Mouse (Mus musculus) midbrain, embryonic 16.5 days (tissue): ENCODE results near the gene Creb3l2. TPM values are rescaled to one million over a fixed set of nuclear protein-coding genes. Genes with fewer than 3 reads are reported as not detected.

Experiments used
- ATAC-seq: fragments of 200-750 bp; cut with Nextera tagmentation; 2 replicates; pipeline ENCODE4 v1.8.0; 2017; ENCODE audit warnings: moderate TSS enrichment
- H3K27ac ChIP-seq: fragments of 300-500 bp; sonication (generic); 2 replicates; pipeline ENCODE4 v1.5.1; 2014; ENCODE audit warnings: mild to moderate bottlenecking, low read length, mixed read lengths
- H3K27me3 ChIP-seq: fragments of 300-500 bp; sonication (generic); 2 replicates; pipeline ENCODE4 v1.6.1; 2014; ENCODE audit warnings: low read depth, low read length, mixed read lengths; ENCODE audit not compliant: control insufficient read depth, insufficient read depth
- H3K36me3 ChIP-seq: fragments of 300-500 bp; sonication (generic); 2 replicates; pipeline ENCODE4 v1.6.1; 2014; ENCODE audit warnings: mild to moderate bottlenecking, low read length, moderate library complexity, mixed read lengths; ENCODE audit not compliant: control insufficient read depth, insufficient read depth
- H3K4me1 ChIP-seq: fragments of 300-500 bp; sonication (generic); 2 replicates; pipeline ENCODE4 v1.6.1; 2014; ENCODE audit warnings: mild to moderate bottlenecking, low read length, mixed read lengths; ENCODE audit not compliant: control insufficient read depth, insufficient read depth
- H3K4me2 ChIP-seq: fragments of 300-500 bp; sonication (generic); 2 replicates; pipeline ENCODE4 v1.6.1; 2014; ENCODE audit warnings: mild to moderate bottlenecking, low read length, mixed read lengths
- H3K4me3 ChIP-seq: fragments of 300-500 bp; sonication (generic); 2 replicates; pipeline ENCODE4 v1.5.1; 2014; ENCODE audit warnings: low read depth, mild to moderate bottlenecking, low read length, moderate library complexity, mixed read lengths
- H3K9ac ChIP-seq: fragments of 300-500 bp; sonication (generic); 2 replicates; pipeline ENCODE4 v1.6.1; 2014; ENCODE audit warnings: low read depth, low read length, mixed read lengths
- H3K9me3 ChIP-seq: fragments of 300-500 bp; sonication (generic); replicated peaks from 2 replicates; pipeline ENCODE4 v1.6.1; 2014; ENCODE audit warnings: mild to moderate bottlenecking, low read length, mixed read lengths; ENCODE audit not compliant: control insufficient read depth, poor library complexity, severe bottlenecking
- WGBS: fragments of 180-500 bp; shearing (Covaris S2); extraction: QIAGEN DNeasy Blood & Tissue Kit; methylation state at CpG from one replicate; pipeline ENCODE4 v1.1.7; 2014; 5-methylcytosine and 5-hydroxymethylcytosine counted together
- polyA plus RNA-seq: library from polyadenylated mRNA; unstranded; fragments of >200 nt; fragmentation: Nextera tagmentation; extraction: Ambion mirVana; gene quantifications from 2 replicates; pipeline ENCODE4 v1.2.1, GENCODE M21; 2015

Gene Creb3l2
- polyA plus RNA-seq, 1 experiment from 2014 or later = 2.3 TPM

DNA sequence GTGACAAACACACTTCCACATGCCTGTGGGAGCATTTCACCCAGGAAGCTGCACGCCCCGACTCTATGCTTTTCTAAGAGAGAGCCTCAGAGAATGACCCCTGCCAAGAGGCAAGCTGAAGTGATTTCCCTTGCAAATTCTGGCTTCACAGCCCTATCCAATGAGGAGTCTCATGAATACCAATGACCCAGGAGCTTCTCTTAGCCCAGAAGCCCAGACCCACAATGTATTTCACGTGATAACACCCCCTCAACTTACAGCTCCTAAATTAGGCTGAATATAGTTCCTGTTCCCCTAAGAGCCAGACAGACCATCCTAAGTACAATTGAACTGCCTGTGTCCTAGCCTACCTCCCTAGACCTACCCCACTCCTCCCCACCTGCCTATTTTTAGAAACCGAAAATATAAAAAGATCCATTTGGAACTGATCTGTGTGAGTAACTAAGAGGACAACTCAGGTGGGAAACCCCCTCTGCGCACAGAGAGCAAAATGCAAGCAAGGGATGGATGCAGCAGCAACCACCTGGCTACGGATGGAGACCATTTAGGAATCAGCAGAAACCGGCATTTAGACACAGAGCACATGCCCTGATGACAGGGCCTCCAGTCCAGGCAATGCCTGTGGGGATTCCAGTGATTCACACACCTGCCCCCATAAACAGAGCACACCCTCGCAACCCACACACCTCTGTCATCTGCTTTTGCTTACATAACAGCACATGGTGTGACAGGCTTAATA is 144.0 kb downstream of the Creb3l2 start:
- H3K36me3 ChIP-seq = no peaks in the 10 kb centered on the region
- H3K4me3 ChIP-seq = peak overlapping the region; percentile 88
- peak overlapping the region; percentile 31 for H3K9ac ChIP-seq
- H3K27me3 ChIP-seq = no peaks in the 10 kb centered on the region
- H3K9me3 ChIP-seq = no peaks in the 10 kb centered on the region
- peak overlapping the region; percentile 84 for H3K4me2 ChIP-seq
- peaks cover 41% of the 10 kb centered on the region for H3K4me1 ChIP-seq
- ATAC-seq = no peak
- H3K27ac ChIP-seq = no peak overlapping the region
- WGBS = 41% methylated on average over 8 of the region's 8 CpGs

DNA sequence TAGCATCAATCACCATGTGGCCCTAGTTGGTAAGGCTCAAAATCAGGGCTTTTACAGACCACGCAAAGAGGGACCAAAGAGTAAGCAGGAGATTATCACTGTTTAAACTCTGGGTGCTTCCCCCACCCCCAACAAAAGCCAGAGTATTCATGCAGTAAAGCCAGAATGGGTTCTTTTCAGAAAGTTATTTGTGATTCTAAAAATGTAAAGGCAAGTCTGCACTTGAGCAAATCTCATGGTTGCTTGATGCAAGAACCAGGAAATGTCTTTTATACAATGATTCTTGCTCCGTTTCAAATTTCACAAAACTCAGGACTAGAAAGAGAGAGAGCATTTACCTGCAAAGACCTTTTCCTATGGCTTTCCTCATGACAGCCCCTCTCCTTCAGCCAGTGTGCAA is 149.9 kb downstream of the Creb3l2 start:
- Histone ChIP-seq H3K9ac (no peak overlapping the region), H3K4me3 (no peak overlapping the region), H3K4me2 (no peak overlapping the region), H3K9me3 (no peaks in the 10 kb centered on the region), H3K36me3 (no peaks in the 10 kb centered on the region), H3K27ac (no peak overlapping the region), H3K27me3 (no peaks in the 10 kb centered on the region), H3K4me1 (peaks cover 24% of the 10 kb centered on the region)
- no peak for ATAC-seq
- WGBS = 73% methylated on average over 2 of the region's 2 CpGs

DNA sequence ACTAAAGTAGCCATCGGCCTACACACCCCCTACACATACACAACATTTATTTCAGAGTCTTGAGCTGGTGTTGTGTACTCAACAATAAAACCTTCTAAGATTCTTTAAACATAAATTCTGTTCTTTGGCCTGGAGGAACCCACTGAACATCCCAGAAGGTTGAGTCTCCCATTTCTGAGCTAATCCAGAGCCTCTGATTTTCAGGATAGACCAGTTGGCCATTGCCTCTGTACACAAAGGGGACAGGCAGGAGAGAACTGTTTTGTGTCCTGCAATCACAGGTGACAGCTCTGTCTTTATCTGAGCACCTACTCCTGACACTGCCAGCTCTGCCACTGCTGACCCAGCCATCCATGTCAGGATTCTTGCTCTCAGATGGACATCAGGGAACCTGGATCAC is 150.8 kb downstream of the Creb3l2 start:
- no peaks in the 10 kb centered on the region for H3K27me3 ChIP-seq
- no peak overlapping the region for H3K4me3 ChIP-seq
- H3K9me3 ChIP-seq = no peaks in the 10 kb centered on the region
- no peak overlapping the region for H3K27ac ChIP-seq
- ATAC-seq = no peak
- H3K4me2 ChIP-seq = no peak overlapping the region
- H3K4me1 ChIP-seq = peaks cover 18% of the 10 kb centered on the region
- H3K9ac ChIP-seq = no peak overlapping the region
- no peaks in the 10 kb centered on the region for H3K36me3 ChIP-seq
- 86% methylated on average over 1 of the region's 1 CpGs for WGBS

DNA sequence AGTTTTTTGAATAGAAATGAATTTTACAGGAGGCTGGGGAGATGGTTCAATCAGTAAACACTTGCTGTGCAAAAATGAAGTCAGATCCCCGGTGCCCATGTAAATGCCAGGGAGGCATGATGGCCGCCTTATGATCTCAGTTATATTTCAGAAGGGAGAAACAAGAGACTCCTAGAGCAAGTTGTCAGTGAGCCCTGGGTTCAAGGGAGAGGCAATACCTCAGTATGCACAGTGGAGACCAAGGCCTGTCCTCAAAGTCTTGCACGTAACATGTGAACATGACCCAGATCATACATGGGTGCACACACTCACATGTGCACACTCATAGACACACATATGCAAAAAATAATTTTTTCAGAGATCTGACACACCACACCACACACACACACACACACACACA is 151.3 kb downstream of the Creb3l2 start:
- WGBS = 93% methylated on average over 3 of the region's 3 CpGs
- Histone ChIP-seq H3K27ac (no peak overlapping the region), H3K9ac (no peak overlapping the region), H3K4me1 (peaks cover 13% of the 10 kb centered on the region), H3K9me3 (no peaks in the 10 kb centered on the region), H3K36me3 (no peaks in the 10 kb centered on the region), H3K4me2 (no peak overlapping the region), H3K4me3 (no peak overlapping the region), H3K27me3 (no peaks in the 10 kb centered on the region)
- no peak for ATAC-seq

DNA sequence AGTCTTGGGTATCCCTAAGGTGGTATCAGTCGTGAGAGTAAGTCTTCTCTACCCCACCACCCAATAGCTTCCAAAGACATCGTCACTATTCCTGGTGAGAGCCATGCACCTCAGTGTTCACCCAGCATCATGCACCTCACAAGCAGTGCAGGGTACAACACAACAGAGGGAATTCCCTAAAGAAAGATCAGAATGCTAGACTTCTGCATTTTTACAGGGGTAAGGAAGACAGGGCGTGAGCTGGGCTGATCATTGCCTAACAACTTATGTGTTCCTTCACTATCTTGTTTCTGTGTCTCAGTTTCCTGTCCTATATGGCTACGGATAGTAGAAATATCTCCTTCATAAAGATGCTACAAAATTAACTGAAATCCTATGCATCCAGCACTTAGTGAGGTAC is 155.8 kb downstream of the Creb3l2 start:
- Histone ChIP-seq H3K27ac (no peak overlapping the region), H3K9ac (no peak overlapping the region), H3K4me1 (no peaks in the 10 kb centered on the region), H3K27me3 (no peaks in the 10 kb centered on the region), H3K4me3 (no peak overlapping the region), H3K4me2 (no peak overlapping the region), H3K36me3 (no peaks in the 10 kb centered on the region), H3K9me3 (no peaks in the 10 kb centered on the region)
- 90% methylated on average over 4 of the region's 4 CpGs for WGBS
- no peak for ATAC-seq

DNA sequence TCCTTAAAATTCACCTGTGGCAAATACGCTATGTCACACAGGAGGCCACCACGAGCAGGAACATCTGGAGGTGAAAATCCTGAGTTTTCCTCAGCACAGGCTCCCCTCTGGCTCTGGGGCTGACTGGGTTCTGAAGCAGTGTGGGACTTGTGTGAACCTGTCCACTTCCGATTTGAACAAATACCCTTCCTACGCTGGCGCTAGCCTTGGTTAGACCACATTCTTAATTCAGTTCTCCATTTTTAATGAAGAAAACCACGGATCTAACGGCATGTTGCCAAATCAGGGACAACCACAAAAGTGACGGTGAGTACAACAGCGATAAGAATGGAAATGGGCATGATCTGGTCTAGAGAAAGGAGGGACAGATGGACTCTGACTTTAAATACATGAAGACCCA is 157.1 kb downstream of the Creb3l2 start:
- WGBS = 93% methylated on average over 9 of the region's 9 CpGs
- Histone ChIP-seq H3K9ac (no peak overlapping the region), H3K36me3 (no peaks in the 10 kb centered on the region), H3K4me3 (no peak overlapping the region), H3K4me2 (no peak overlapping the region), H3K27ac (no peak overlapping the region), H3K4me1 (no peaks in the 10 kb centered on the region), H3K27me3 (no peaks in the 10 kb centered on the region), H3K9me3 (no peaks in the 10 kb centered on the region)
- no peak for ATAC-seq

DNA sequence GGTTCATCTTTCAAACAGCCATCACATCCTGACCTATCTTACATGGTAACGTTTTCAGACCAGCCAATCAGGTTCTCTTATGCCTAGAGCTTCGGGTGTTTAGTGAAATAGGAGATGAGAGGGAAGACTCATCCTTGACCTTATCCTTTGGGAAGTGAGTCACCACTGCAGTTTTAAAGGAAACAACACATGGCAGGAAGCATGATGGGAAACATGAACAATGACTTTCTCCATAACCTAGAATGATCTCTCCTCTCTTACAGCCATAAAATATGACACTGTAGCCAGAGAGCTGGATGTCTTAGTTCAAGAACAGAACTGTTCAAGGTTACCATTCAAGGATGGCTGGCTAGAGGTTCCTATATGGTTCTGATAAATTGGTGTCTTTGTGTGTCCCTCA is 158.6 kb downstream of the Creb3l2 start:
- no peaks in the 10 kb centered on the region for H3K36me3 ChIP-seq
- ATAC-seq = no peak
- H3K9ac ChIP-seq = no peak overlapping the region
- H3K9me3 ChIP-seq = no peaks in the 10 kb centered on the region
- no peaks in the 10 kb centered on the region for H3K27me3 ChIP-seq
- WGBS = 77% methylated on average over 2 of the region's 2 CpGs
- no peaks in the 10 kb centered on the region for H3K4me1 ChIP-seq
- H3K4me2 ChIP-seq = no peak overlapping the region
- no peak overlapping the region for H3K4me3 ChIP-seq
- no peak overlapping the region for H3K27ac ChIP-seq

DNA sequence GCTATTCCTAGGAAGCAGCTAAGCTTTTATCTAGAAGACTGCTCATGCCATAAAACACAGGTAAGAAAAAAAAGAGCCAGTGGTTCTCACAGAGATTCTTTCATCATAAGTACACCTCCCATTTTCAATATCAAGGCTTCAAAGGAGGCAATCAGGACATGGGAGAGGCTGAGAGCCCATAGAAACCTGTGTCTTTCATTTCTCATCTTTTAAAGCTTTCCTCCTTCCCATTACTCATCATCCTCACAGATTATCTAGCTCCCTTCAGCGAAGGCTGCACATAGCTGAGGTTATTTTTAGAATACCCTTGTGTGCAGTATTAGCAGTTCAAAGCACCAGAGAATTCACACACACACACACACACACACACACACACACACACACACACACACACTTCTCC is 159.3 kb downstream of the Creb3l2 start:
- Histone ChIP-seq H3K9me3 (no peaks in the 10 kb centered on the region), H3K4me2 (no peak overlapping the region), H3K4me1 (no peaks in the 10 kb centered on the region), H3K27ac (no peak overlapping the region), H3K36me3 (no peaks in the 10 kb centered on the region), H3K9ac (no peak overlapping the region), H3K27me3 (no peaks in the 10 kb centered on the region), H3K4me3 (no peak overlapping the region)
- ATAC-seq = peak; percentile 41; the same call in 1 of the 2 replicates
- 47% methylated on average over 1 of the region's 1 CpGs for WGBS
